Mouse (Mus musculus) cortical plate, adult 2 months (tissue): ENCODE data around the gene Cdca7l.
"Not testable (repeated sequence)": the region's sequence is repeated elsewhere in the genome, so short reads cannot be mapped to it uniquely, and the experiment has no call there.

ENCODE experiments used
- CTCF ChIP-seq: fragments of 200-500 bp; IDR thresholded peaks from 2 replicates; pipeline ENCODE4 v1.5.1; 2011; ENCODE audit warnings: mild to moderate bottlenecking, control low read depth, low read length; ENCODE audit not compliant: insufficient read depth; ENCODE audit errors: extremely low read depth
- POLR2A ChIP-seq: fragments of 200-500 bp; IDR thresholded peaks from 2 replicates; pipeline ENCODE4 v1.6.1; 2011; ENCODE audit warnings: mild to moderate bottlenecking, low read length, control low read depth; ENCODE audit not compliant: insufficient read depth; ENCODE audit errors: extremely low read depth

- not testable (repeated sequence) for TF ChIP-seq CTCF, POLR2A
Measured at GRCm38 (mm10) chr12:117905232-117905840, 101.2 kb downstream of the Cdca7l start.
